Mouse (Mus musculus) CH12.LX (cell line): ENCODE data around the gene Gng2. TPM values are rescaled to one million over a fixed set of nuclear protein-coding genes. Genes with fewer than 3 reads are reported as not detected.

Source experiments
- DNase-seq: peaks from one replicate; pipeline ENCODE4 v3.0.0-alpha.2; 2013; ENCODE audit errors: extremely low read depth
- H3K27ac ChIP-seq: 2 replicates; pipeline ENCODE4 v1.5.1; 2012; ENCODE audit warnings: low read depth, mild to moderate bottlenecking, control low read depth, moderate library complexity; ENCODE audit not compliant: insufficient read depth
- H3K27me3 ChIP-seq: replicated peaks from 2 replicates; pipeline ENCODE3; 2012; ENCODE audit warnings: inconsistent platforms
- H3K36me3 ChIP-seq, 2 experiments: replicated peaks in 1 of 2; 2 replicates each; pipeline versions ENCODE3 to v1.6.1; 2012; ENCODE audit warnings: inconsistent platforms in 1 of 2, low read length in 1 of 2, mild to moderate bottlenecking in 1 of 2, mixed read lengths in 1 of 2, moderate library complexity in 1 of 2; ENCODE audit not compliant: control insufficient read depth in 1 of 2, insufficient read depth in 1 of 2
- H3K4me1 ChIP-seq, 2 experiments: 2 replicates each; pipeline ENCODE4 v1.6.1; 2012; ENCODE audit warnings: inconsistent platforms in 1 of 2, moderate library complexity in 1 of 2; ENCODE audit not compliant: insufficient read depth in 2 of 2, control insufficient read depth in 1 of 2
- H3K4me2 ChIP-seq: 2 replicates; pipeline ENCODE4 v1.6.1; 2012; ENCODE audit warnings: low read depth, mild to moderate bottlenecking, control low read depth; ENCODE audit not compliant: poor library complexity, insufficient read depth, severe bottlenecking
- H3K4me3 ChIP-seq, 3 experiments: fragments of 150-350 bp in 1 of 3; sonication (generic) in 1 of 3; replicated peaks in 1 of 3; 2 replicates each; pipeline versions ENCODE3 to v1.5.1; 2011 to 2012; ENCODE audit warnings: low read depth in 2 of 3, low read length in 2 of 3, mild to moderate bottlenecking in 2 of 3, moderate library complexity in 2 of 3, control low read depth in 1 of 3, improper control_type of control experiment in 1 of 3, inconsistent platforms in 1 of 3, mixed read lengths in 1 of 3; ENCODE audit not compliant: poor library complexity in 1 of 3
- H3K79me2 ChIP-seq: replicated peaks from 2 replicates; pipeline ENCODE4 v1.6.1; 2012; ENCODE audit warnings: mild to moderate bottlenecking, moderate library complexity; ENCODE audit not compliant: control insufficient read depth, poor library complexity, insufficient read depth, severe bottlenecking; ENCODE audit errors: extremely low read depth
- H3K9ac ChIP-seq: 2 replicates; pipeline ENCODE4 v1.6.1; 2012; ENCODE audit warnings: low read depth, mild to moderate bottlenecking, control low read depth, moderate library complexity; ENCODE audit not compliant: insufficient read depth
- H3K9me3 ChIP-seq: replicated peaks from 2 replicates; pipeline ENCODE3; 2012; ENCODE audit warnings: low read length, inconsistent platforms, mixed read lengths
- BHLHE40 ChIP-seq: IDR thresholded peaks from 2 replicates; pipeline ENCODE4 v1.6.1; 2011; ENCODE audit warnings: mild to moderate bottlenecking, low read depth, low read length, improper control_type of control experiment
- CHD1 ChIP-seq: IDR thresholded peaks from 2 replicates; pipeline ENCODE4 v1.6.1; 2012; ENCODE audit warnings: low read depth, low read length, improper control_type of control experiment, inconsistent platforms
- CHD2 ChIP-seq: IDR thresholded peaks from 2 replicates; pipeline ENCODE4 v1.6.1; 2011; ENCODE audit warnings: low read length, improper control_type of control experiment
- E2F4 ChIP-seq: IDR thresholded peaks from 2 replicates; pipeline ENCODE4 v1.6.1; 2011; ENCODE audit warnings: low read depth, low read length, improper control_type of control experiment; ENCODE audit not compliant: insufficient replicate concordance
- ELF1 ChIP-seq: IDR thresholded peaks from 2 replicates; pipeline ENCODE4 v1.6.1; 2014; ENCODE audit warnings: low read depth, mild to moderate bottlenecking, inconsistent platforms, low read length, improper control_type of control experiment
- EP300 ChIP-seq: IDR thresholded peaks from 2 replicates; pipeline ENCODE4 v1.6.1; 2011; ENCODE audit warnings: low read length, improper control_type of control experiment
- ETS1 ChIP-seq: conservative IDR thresholded peaks from 2 replicates; pipeline ENCODE4 v1.6.1; 2012; ENCODE audit warnings: low read depth, mild to moderate bottlenecking, inconsistent platforms, low read length, improper control_type of control experiment, moderate library complexity
- GABPA ChIP-seq: IDR thresholded peaks from 2 replicates; pipeline ENCODE4 v1.6.1; 2012; ENCODE audit warnings: low read depth, low read length, improper control_type of control experiment, inconsistent platforms; ENCODE audit not compliant: insufficient replicate concordance
- HCFC1 ChIP-seq: IDR thresholded peaks from 2 replicates; pipeline ENCODE4 v1.6.1; 2012; ENCODE audit warnings: low read depth, mild to moderate bottlenecking, inconsistent platforms, low read length, improper control_type of control experiment
- IRF4 ChIP-seq: IDR thresholded peaks from 2 replicates; pipeline ENCODE4 v1.6.1; 2014; ENCODE audit warnings: low read depth, mild to moderate bottlenecking, inconsistent platforms, low read length, improper control_type of control experiment
- JUND ChIP-seq: conservative IDR thresholded peaks from 2 replicates; pipeline ENCODE4 v1.6.1; 2011; ENCODE audit warnings: low read depth, low read length, improper control_type of control experiment
- KAT2A ChIP-seq: IDR thresholded peaks from 2 replicates; pipeline ENCODE4 v1.6.1; 2012; ENCODE audit warnings: low read length, improper control_type of control experiment, inconsistent platforms; ENCODE audit not compliant: insufficient replicate concordance
- MAFK ChIP-seq: IDR thresholded peaks from 2 replicates; pipeline ENCODE4 v1.6.1; 2011; ENCODE audit warnings: low read length, improper control_type of control experiment; ENCODE audit not compliant: insufficient replicate concordance
- MAX ChIP-seq: IDR thresholded peaks from 2 replicates; pipeline ENCODE4 v1.6.1; 2011; ENCODE audit warnings: low read length, improper control_type of control experiment
- MAZ ChIP-seq: IDR thresholded peaks from 2 replicates; pipeline ENCODE4 v1.6.1; 2012; ENCODE audit warnings: low read depth, mild to moderate bottlenecking, inconsistent platforms, low read length, improper control_type of control experiment, moderate library complexity
- MXI1 ChIP-seq: IDR thresholded peaks from 2 replicates; pipeline ENCODE4 v1.6.1; 2011; ENCODE audit warnings: mild to moderate bottlenecking, low read depth, low read length, improper control_type of control experiment
- MYC ChIP-seq: IDR thresholded peaks from 2 replicates; pipeline ENCODE4 v1.6.1; 2011; ENCODE audit warnings: low read depth, mild to moderate bottlenecking, improper control_type of control experiment, low read length
- NELFE ChIP-seq: IDR thresholded peaks from 2 replicates; pipeline ENCODE4 v1.6.1; 2011; ENCODE audit warnings: low read depth, low read length, improper control_type of control experiment
- NRF1 ChIP-seq: IDR thresholded peaks from 2 replicates; pipeline ENCODE4 v1.6.1; 2014; ENCODE audit warnings: low read depth, mild to moderate bottlenecking, inconsistent platforms, low read length, improper control_type of control experiment, moderate library complexity
- PAX5 ChIP-seq: IDR thresholded peaks from 2 replicates; pipeline ENCODE4 v1.6.1; 2012; ENCODE audit warnings: low read length, inconsistent platforms, mixed read lengths
- POLR2A ChIP-seq: IDR thresholded peaks from 2 replicates; pipeline ENCODE4 v1.6.1; 2011; ENCODE audit warnings: low read depth, mild to moderate bottlenecking, improper control_type of control experiment, low read length
- POLR2AphosphoS2 ChIP-seq: IDR thresholded peaks from 2 replicates; pipeline ENCODE4 v1.6.1; 2011; ENCODE audit warnings: low read depth, low read length, improper control_type of control experiment
- SIN3A ChIP-seq: IDR thresholded peaks from 2 replicates; pipeline ENCODE4 v1.6.1; 2012; ENCODE audit warnings: low read length, improper control_type of control experiment, inconsistent platforms
- SMC3 ChIP-seq: IDR thresholded peaks from 2 replicates; pipeline ENCODE4 v1.6.1; 2011; ENCODE audit warnings: low read depth, low read length, improper control_type of control experiment
- TBP ChIP-seq: conservative IDR thresholded peaks from 2 replicates; pipeline ENCODE4 v1.6.1; 2011; ENCODE audit warnings: low read depth, low read length, improper control_type of control experiment
- TCF12 ChIP-seq: IDR thresholded peaks from 2 replicates; pipeline ENCODE4 v1.6.1; 2014; ENCODE audit warnings: low read depth, mild to moderate bottlenecking, inconsistent platforms, low read length, improper control_type of control experiment
- USF1 ChIP-seq: IDR thresholded peaks from 2 replicates; pipeline ENCODE4 v1.6.1; 2014; ENCODE audit warnings: low read depth, mild to moderate bottlenecking, inconsistent platforms, low read length, improper control_type of control experiment
- USF2 ChIP-seq: conservative IDR thresholded peaks from 2 replicates; pipeline ENCODE4 v1.6.1; 2011; ENCODE audit warnings: low read depth, low read length, improper control_type of control experiment
- ZC3H11A ChIP-seq: IDR thresholded peaks from 2 replicates; pipeline ENCODE4 v1.6.1; 2012; ENCODE audit warnings: low read depth, mild to moderate bottlenecking, inconsistent platforms, low read length, improper control_type of control experiment
- ZKSCAN1 ChIP-seq: IDR thresholded peaks from 2 replicates; pipeline ENCODE4 v1.6.1; 2012; ENCODE audit warnings: low read depth, inconsistent platforms, low read length, improper control_type of control experiment, borderline replicate concordance
- ZMIZ1 ChIP-seq: IDR thresholded peaks from 2 replicates; pipeline ENCODE4 v1.6.1; 2012; ENCODE audit warnings: low read depth, mild to moderate bottlenecking, inconsistent platforms, low read length, improper control_type of control experiment
- dilution Hi-C: fragments of 300-500 bp; cut with MboI; formaldehyde crosslinking; loops from 2 replicates; pipeline ENCODE4 v1.14.3; 2020; ENCODE audit warnings: low sequenced_read_pairs; ENCODE audit not compliant: extremely low pct_unique_long_range_greater_than_20kb, extremely low pct_ligation_motif_present
- in situ Hi-C: fragments of 300-500 bp; cut with MboI; formaldehyde crosslinking; loops from 3 replicates; pipeline ENCODE4 v1.14.3; 2019; ENCODE audit warnings: low sequenced_read_pairs, low pct_ligation_motif_present, low pct_unique_long_range_greater_than_20kb, mixed read lengths
- polyA plus RNA-seq: library from polyadenylated mRNA; unstranded; fragments of >175 nt; gene quantifications from 2 replicates; pipeline ENCODE4 v1.2.1, GENCODE M21; 2012; ENCODE audit warnings: low read depth; ENCODE audit not compliant: insufficient read length
- total RNA-seq, 2 experiments: library from RNA; depleted of rRNA; stranded (reverse); fragments of 300-350 nt in 1 of 2; fragments of >200 nt in 1 of 2; gene quantifications; 2 replicates each; pipeline ENCODE4 v1.2.3; 2012 to 2014

The Gng2 gene
- total and polyA plus RNA-seq, 3 experiments, result 52.1 to 67.7 (median 63.4) TPM

GRCm38 (mm10) chr14:19968321-19969010 is 9.0 kb downstream of the Gng2 start:
- peak overlapping the region; percentile 40 to 50 (median 47) for H3K4me3 ChIP-seq
- H3K36me3 ChIP-seq, result peaks cover 0 to 19% of the 10 kb centered on the region in 2 experiments
- H3K27ac ChIP-seq, result peak overlapping the region; percentile 96
- H3K27me3 ChIP-seq, result no peaks in the 10 kb centered on the region
- peak overlapping the region; percentile 83 for H3K4me2 ChIP-seq
- no peaks in the 10 kb centered on the region for H3K9me3 ChIP-seq
- dilution Hi-C loops, result no loop called here
- peaks cover 35% of the 10 kb centered on the region for H3K79me2 ChIP-seq
- in situ Hi-C loops, result no loop called here
- DNase-seq, result peak; percentile 85
- H3K9ac ChIP-seq, result peak overlapping the region; percentile 65
- peaks cover 28 to 79% of the 10 kb centered on the region in 2 experiments for H3K4me1 ChIP-seq
- TF ChIP-seq TCF12, result peak; percentile 46
- no peak for TF ChIP-seq ZKSCAN1
- TF ChIP-seq E2F4, result no peak
- TF ChIP-seq ELF1, result peak; percentile 56
- TF ChIP-seq POLR2A, result peak; percentile 70
- peak; percentile 64; the same call in 1 of the 2 replicates for TF ChIP-seq ETS1
- no peak for TF ChIP-seq USF2
- peak; percentile 59; the same call in 1 of the 2 replicates for TF ChIP-seq MYC
- TF ChIP-seq MAX, result peak; percentile 66; the same call in 1 of the 2 replicates
- TF ChIP-seq EP300, result peak; percentile 62; the same call in 1 of the 2 replicates
- peak; percentile 72 for TF ChIP-seq MXI1
- TF ChIP-seq IRF4, result peak; percentile 55; the same call in 1 of the 2 replicates
- peak; percentile 30; the same call in 1 of the 2 replicates for TF ChIP-seq POLR2AphosphoS2
- TF ChIP-seq ZMIZ1, result no peak
- TF ChIP-seq GABPA, result no peak
- TF ChIP-seq MAFK, result no peak
- peak; percentile 43; the same call in 1 of the 2 replicates for TF ChIP-seq MAZ
- TF ChIP-seq PAX5, result no peak
- peak; percentile 62 for TF ChIP-seq BHLHE40
- peak; percentile 74 for TF ChIP-seq NELFE
- TF ChIP-seq HCFC1, result peak; percentile 63
- TF ChIP-seq NRF1, result no peak
- TF ChIP-seq CHD2, result no peak
- TF ChIP-seq ZC3H11A, result no peak
- 0 out of 2 replicates have a peak, but pooled peaks have one; percentile 36 for TF ChIP-seq USF1
- TF ChIP-seq JUND, result peak; percentile 53; the same call in 1 of the 2 replicates
- no peak for TF ChIP-seq KAT2A
- peak; percentile 19; the same call in 1 of the 2 replicates for TF ChIP-seq CHD1
- TF ChIP-seq SMC3, result no peak
- peak; percentile 90 for TF ChIP-seq TBP
- TF ChIP-seq SIN3A, result peak; percentile 23; the same call in 1 of the 2 replicates
